Mouse (Mus musculus) kidney, adult 2 months (tissue): Measurements from ENCODE around the gene Sh3rf1.

Experiments used
- CTCF ChIP-seq: fragments of 200-500 bp; conservative IDR thresholded peaks from 2 replicates; pipeline ENCODE4 v1.5.1; 2011; ENCODE audit warnings: low read depth, mild to moderate bottlenecking, control low read depth, low read length, moderate library complexity, mixed read lengths; ENCODE audit not compliant: insufficient read depth, insufficient read length
- POLR2A ChIP-seq: fragments of 200-500 bp; IDR thresholded peaks from one replicate; pipeline ENCODE4 v1.6.1; 2011; ENCODE audit warnings: low read depth, low read length, control low read depth

- TF ChIP-seq CTCF (no peak), POLR2A (no peak)
Observed at GRCm38 (mm10) chr8:61276397-61276796, 52.7 kb downstream of the Sh3rf1 start.
